Mouse (Mus musculus) liver, postnatal 0 days (tissue): ENCODE results near the gene BC100530.

Experiments
- CTCF ChIP-seq: sonication (generic); IDR thresholded peaks from 2 replicates; pipeline ENCODE4 v1.5.1; 2016; ENCODE audit warnings: antibody characterized with exemption, low read depth
- EP300 ChIP-seq: IDR thresholded peaks from 2 replicates; pipeline ENCODE4 v1.6.1; 2016; ENCODE audit warnings: antibody characterized with exemption, low read depth, mild to moderate bottlenecking

GRCm38 (mm10) chr16:36319286-36319685 lies 48.3 kb downstream of the BC100530 start:
- TF ChIP-seq CTCF (no peak), EP300 (no peak)
